In genomic region chr15:62267536-62267935, GRCm38 (mm10) we compare ENCODE assay signal across 14 mouse cellular contexts.
"Had no signal": no experiment of that assay in that cellular context is flagged by ENCODE, and none has a peak within 500 bp of the region (broad histone marks: within the 10 kb centered on the region; RNA-seq: fewer than 3 reads in every experiment).

No protein-coding gene starts in this region.

- H3K9ac ChIP-seq: lung, embryonic 14.5 days; midbrain, embryonic 12.5 days; neural tube, embryonic 12.5 days; stomach, embryonic 15.5 days had no signal

- ATAC-seq: midbrain, embryonic 16.5 days had no signal

- H3K36me3 ChIP-seq: midbrain, embryonic 10.5 days; midbrain, embryonic 12.5 days; neural tube, embryonic 12.5 days; stomach, embryonic 15.5 days had no signal

- H3K4me1 ChIP-seq: midbrain, embryonic 10.5 days; midbrain, embryonic 12.5 days; neural tube, embryonic 12.5 days; stomach, embryonic 15.5 days had no signal

- H3K4me2 ChIP-seq: lung, embryonic 14.5 days; midbrain, embryonic 12.5 days; neural tube, embryonic 12.5 days; stomach, embryonic 15.5 days had no signal

- H3K9me3 ChIP-seq: midbrain, embryonic 10.5 days; midbrain, embryonic 12.5 days; neural tube, embryonic 12.5 days; stomach, embryonic 15.5 days had no signal

- H3K27ac ChIP-seq: midbrain, embryonic 10.5 days; midbrain, embryonic 12.5 days; neural tube, embryonic 12.5 days; stomach, embryonic 15.5 days; stomach, postnatal 0 days had no signal

- H3K27me3 ChIP-seq: midbrain, embryonic 12.5 days; neural tube, embryonic 12.5 days; stomach, embryonic 15.5 days had no signal

- DNase-seq: lung, embryonic 14.5 days; lung, postnatal 10 days; lung, postnatal 4 days; midbrain, embryonic 14.5 days; right cerebral cortex, postnatal 14 days; thymus, adult 2 months; thymus, postnatal 25 days; thymus, postnatal 4 days had no signal

- H3K4me3 ChIP-seq: midbrain, embryonic 10.5 days; midbrain, embryonic 12.5 days; neural tube, embryonic 12.5 days; stomach, embryonic 15.5 days had no signal
